Mouse (Mus musculus): Measurements from ENCODE around the gene Psmb9.

Gene Psmb9

DNA sequence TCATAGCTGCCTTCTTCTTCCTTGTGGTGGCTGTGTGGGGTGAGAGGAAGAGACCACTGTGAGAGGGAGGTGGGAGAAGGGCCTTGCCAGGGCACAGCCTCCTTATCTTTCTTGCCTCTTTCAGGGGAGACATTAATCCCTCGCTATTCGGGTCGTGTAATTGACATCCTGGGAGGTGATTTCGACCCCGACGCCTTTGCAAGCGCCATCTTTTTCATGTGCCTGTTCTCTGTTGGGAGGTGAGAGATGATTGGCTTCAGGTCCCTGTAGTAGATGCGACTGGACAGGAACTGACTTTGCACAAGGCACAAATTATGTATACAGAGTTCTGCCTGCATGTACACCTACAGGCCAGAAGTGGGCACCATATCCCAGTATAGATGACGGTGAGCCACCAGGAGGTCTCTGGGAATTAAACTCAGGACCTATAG is 18.2 kb upstream of the Psmb9 start:
- DNase-seq (ENCODE audit: inconsistent ontology term): peak; percentile 55

- DNase-seq (ENCODE audit: inconsistent ontology term): peak; percentile 61
These were observed 17.6 kb upstream of the Psmb9 start for GRCm38 (mm10) chr17:34205021-34205745.

- peak; percentile 85 for DNase-seq (ENCODE audit: inconsistent ontology term)
These were observed 16.9 kb upstream of the Psmb9 start for GRCm38 (mm10) chr17:34204303-34205010.

DNA sequence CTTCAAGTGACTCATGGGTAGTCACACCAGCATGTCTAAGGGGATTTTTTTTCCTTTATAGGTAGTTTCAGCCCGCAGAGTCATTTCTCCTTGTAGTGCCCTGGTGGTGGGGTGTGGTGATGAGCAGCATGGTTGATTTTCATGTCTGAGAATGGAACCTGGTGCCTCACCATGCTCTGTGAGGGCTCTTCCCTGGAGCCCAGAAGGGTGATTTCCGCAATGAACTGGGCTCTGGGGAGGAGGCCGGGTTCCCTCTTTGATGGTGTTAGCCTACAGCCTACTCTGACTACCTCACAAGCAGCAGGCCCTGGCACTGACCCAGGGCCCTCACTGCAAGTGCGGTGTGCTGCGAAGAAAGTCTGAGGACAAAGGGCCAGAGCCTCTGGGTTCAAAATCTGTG is 15.9 kb upstream of the Psmb9 start, which contains the start of gene Tap2:
Tap2 (plus strand) TSS at position 84 of the 400 bp plus-strand sequence.
- peak; percentile 16 for DNase-seq (ENCODE audit: inconsistent ontology term)

- DNase-seq (ENCODE audit: inconsistent ontology term): no peak
These were observed 15.3 kb upstream of the Psmb9 start for GRCm38 (mm10) chr17:34202760-34203442.

GRCm38 (mm10) chr17:34201506-34202055 is 14.0 kb upstream of the Psmb9 start:
- DNase-seq (ENCODE audit: inconsistent ontology term): no peak

DNA sequence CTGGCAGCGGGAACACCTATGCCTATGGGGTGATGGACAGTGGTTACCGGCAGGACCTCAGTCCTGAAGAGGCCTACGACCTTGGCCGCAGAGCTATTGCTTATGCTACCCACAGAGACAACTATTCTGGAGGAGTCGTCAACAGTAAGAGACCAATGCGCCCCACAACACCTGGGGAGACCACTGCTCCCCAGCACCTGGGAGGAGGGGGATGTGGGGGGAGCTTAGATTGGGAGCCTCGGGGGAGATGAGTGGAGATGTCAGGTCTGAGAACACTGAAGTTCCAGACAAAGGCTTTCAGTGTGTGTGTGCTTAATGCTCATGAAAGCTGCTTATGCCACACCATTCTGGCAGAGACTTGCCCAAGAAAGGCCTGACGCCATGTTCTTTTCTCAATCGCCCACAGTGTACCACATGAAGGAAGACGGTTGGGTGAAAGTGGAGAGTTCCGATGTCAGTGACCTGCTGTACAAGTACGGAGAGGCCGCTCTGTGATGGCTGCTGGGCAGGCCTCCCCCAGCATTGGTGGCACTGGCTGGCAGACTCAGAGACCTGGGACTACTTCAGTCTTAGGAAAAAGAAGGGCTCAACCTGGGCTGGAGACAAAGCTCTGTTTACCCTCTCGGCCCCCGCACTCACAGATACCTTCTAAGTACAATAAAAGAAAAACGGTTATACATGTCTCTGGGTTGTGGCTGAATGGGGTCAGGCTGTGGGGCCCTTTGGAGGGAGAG is 13.4 kb upstream of the Psmb9 start:
- no peak for DNase-seq (ENCODE audit: inconsistent ontology term)

GRCm38 (mm10) chr17:34200047-34200446 is 12.5 kb upstream of the Psmb9 start:
- DNase-seq (ENCODE audit: inconsistent ontology term): no peak

DNA sequence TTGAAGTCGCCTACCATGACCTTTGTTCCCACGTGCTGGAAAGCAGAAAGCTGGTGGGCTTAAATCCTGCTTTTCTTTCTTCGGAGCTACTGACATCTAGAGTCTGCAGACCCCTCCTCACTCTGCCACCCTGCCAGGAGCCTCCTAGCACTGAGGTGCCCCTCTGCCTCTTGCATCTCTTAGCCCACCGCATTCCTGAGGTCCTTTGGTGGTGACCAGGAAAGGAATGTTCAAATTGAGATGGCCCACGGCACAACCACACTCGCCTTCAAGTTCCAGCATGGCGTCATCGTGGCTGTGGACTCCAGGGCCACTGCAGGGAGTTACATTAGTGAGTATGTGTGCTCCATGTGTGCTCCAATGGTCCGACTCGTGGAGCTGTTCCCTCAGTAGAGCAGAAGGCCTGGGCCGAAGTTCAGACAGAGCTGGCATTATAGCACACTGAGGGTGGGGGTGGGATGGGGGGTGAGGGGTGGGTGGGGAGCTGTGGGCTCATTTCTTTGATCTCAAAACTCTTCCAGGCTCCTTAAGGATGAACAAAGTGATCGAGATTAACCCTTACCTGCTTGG is 11.6 kb upstream of the Psmb9 start:
- peak; percentile 17 for DNase-seq (ENCODE audit: inconsistent ontology term)

- DNase-seq (ENCODE audit: inconsistent ontology term): peak; percentile 20
These were observed 11.0 kb upstream of the Psmb9 start for GRCm38 (mm10) chr17:34198521-34198912.

GRCm38 (mm10) chr17:34197904-34198520 is 10.4 kb upstream of the Psmb9 start:
- peak; percentile 85 for DNase-seq (ENCODE audit: inconsistent ontology term)

- DNase-seq (ENCODE audit: inconsistent ontology term): peak; percentile 91
These were observed 9.7 kb upstream of the Psmb9 start, which contains the start of gene Psmb8 for GRCm38 (mm10) chr17:34196941-34197894. Gene Psmb8, plus strand, starts transcription at chr17:34197721.

- no peak for DNase-seq (ENCODE audit: inconsistent ontology term)
These were observed 8.9 kb upstream of the Psmb9 start for GRCm38 (mm10) chr17:34196491-34196890.

GRCm38 (mm10) chr17:34194723-34195122 is 7.2 kb upstream of the Psmb9 start:
- DNase-seq (ENCODE audit: inconsistent ontology term): no peak

DNA sequence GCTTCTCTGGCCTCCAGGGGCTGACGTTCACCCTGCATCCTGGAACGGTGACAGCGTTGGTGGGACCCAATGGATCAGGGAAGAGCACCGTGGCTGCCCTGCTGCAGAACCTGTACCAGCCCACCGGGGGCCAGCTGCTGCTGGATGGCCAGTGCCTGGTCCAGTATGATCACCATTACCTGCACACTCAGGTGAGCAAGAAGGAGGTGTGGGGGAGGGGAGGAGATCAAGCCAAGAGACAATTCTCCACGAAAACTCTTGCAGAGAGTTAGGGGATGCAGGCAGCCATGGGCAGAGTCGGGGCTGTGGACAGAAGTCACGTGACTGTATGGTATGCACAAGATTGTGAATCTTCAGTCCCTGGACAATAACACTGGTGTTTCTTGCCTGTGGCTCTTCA is 5.9 kb upstream of the Psmb9 start:
- no peak for DNase-seq (ENCODE audit: inconsistent ontology term)

DNA sequence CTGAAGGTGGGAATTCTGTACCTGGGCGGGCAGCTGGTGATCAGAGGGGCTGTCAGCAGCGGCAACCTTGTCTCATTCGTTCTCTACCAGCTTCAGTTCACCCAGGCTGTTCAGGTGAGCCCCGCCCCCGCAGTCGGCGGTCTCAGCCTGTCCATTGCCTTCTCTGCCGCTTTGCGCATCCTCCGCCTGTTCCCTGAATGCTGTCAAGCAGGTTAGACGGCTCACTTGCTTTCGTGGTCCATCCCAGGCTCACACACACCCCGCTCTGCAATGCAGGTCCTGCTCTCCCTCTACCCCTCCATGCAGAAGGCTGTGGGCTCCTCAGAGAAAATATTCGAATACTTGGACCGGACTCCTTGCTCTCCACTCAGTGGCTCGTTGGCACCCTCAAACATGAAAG is 5.3 kb upstream of the Psmb9 start:
- DNase-seq (ENCODE audit: inconsistent ontology term): no peak

- DNase-seq (ENCODE audit: inconsistent ontology term): no peak
These were observed 1.4 kb upstream of the Psmb9 start for GRCm38 (mm10) chr17:34188986-34189385.

DNA sequence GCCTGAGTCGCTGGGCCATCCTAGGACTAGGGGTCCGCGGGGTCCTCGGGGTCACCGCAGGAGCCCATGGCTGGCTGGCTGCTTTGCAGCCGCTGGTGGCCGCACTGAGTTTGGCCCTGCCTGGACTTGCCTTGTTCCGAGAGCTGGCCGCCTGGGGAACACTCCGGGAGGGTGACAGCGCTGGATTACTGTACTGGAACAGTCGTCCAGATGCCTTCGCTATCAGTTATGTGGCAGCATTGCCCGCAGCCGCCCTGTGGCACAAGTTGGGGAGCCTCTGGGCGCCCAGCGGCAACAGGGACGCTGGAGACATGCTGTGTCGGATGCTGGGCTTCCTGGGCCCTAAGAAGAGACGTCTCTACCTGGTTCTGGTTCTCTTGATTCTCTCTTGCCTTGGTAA is 446 bp upstream of the Psmb9 start:
- DNase-seq (ENCODE audit: inconsistent ontology term): no peak

DNA sequence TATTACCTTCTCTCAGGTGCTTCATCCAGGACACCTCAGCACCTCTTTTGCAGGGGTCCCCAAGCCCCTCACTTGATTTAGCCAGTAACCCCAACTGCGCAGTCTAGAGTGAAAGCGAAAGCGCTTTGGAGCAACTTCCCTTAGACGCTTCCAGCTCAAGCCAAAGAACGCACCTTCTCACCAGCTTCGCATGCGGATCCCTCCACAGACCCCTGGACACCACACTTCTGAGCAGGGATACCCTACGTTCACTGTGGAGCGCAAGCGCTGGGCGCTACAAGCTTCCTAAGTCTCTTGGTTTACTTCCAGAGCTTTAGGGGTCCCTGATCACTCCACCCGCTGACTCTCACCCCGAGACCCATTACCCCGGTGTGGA is 691 bp downstream of the Psmb9 start:
- no peak for DNase-seq (ENCODE audit: inconsistent ontology term)

GRCm38 (mm10) chr17:34185526-34185925 is 2.0 kb downstream of the Psmb9 start:
- DNase-seq (ENCODE audit: inconsistent ontology term): no peak

Data from Muller cell, postnatal 12 days (primary cell).